Mouse (Mus musculus) limb, embryonic 14.5 days (tissue): Measurements from ENCODE around the gene Vmo1. TPM values are rescaled to one million over a fixed set of nuclear protein-coding genes. Genes with fewer than 3 reads are reported as not detected.

Experiments used
- ATAC-seq: fragments of 200-750 bp; cut with Nextera tagmentation; 2 replicates; pipeline ENCODE4 v1.8.0; 2017; ENCODE audit warnings: low read depth, moderate number of reproducible peaks, moderate TSS enrichment; ENCODE audit not compliant: low FRiP score
- DNase-seq: peaks from one replicate; pipeline ENCODE4 v3.0.0-alpha.2; 2015; ENCODE audit warnings: low spot score
- H3K27ac ChIP-seq: fragments of 300-500 bp; sonication (generic); replicated peaks from 2 replicates; pipeline ENCODE4 v1.5.1; 2014; ENCODE audit warnings: low read depth, mild to moderate bottlenecking, low read length, moderate library complexity, mixed read lengths
- H3K27me3 ChIP-seq: fragments of 300-500 bp; sonication (generic); 2 replicates; pipeline ENCODE4 v1.6.1; 2014; ENCODE audit warnings: low read length, mixed read lengths; ENCODE audit not compliant: control insufficient read depth, insufficient read depth
- H3K36me3 ChIP-seq: fragments of 300-500 bp; sonication (generic); 2 replicates; pipeline ENCODE4 v1.6.1; 2014; ENCODE audit warnings: mild to moderate bottlenecking, low read length, moderate library complexity, mixed read lengths; ENCODE audit not compliant: control insufficient read depth, insufficient read depth
- H3K4me1 ChIP-seq: fragments of 300-500 bp; sonication (generic); 2 replicates; pipeline ENCODE4 v1.6.1; 2014; ENCODE audit warnings: antibody characterized with exemption, low read length, mixed read lengths; ENCODE audit not compliant: control insufficient read depth, insufficient read depth
- H3K4me2 ChIP-seq: fragments of 300-500 bp; sonication (generic); replicated peaks from 2 replicates; pipeline ENCODE4 v1.6.1; 2014; ENCODE audit warnings: low read depth, mild to moderate bottlenecking, low read length, moderate library complexity; ENCODE audit not compliant: severe bottlenecking
- H3K4me3 ChIP-seq: fragments of 300-500 bp; sonication (generic); replicated peaks from 2 replicates; pipeline ENCODE4 v1.5.1; 2014; ENCODE audit warnings: low read length
- H3K9ac ChIP-seq: fragments of 300-500 bp; sonication (generic); 2 replicates; pipeline ENCODE4 v1.6.1; 2014; ENCODE audit warnings: mild to moderate bottlenecking, low read depth, low read length, moderate library complexity; ENCODE audit not compliant: severe bottlenecking
- H3K9me3 ChIP-seq: fragments of 300-500 bp; sonication (generic); 2 replicates; pipeline ENCODE4 v1.6.1; 2016; ENCODE audit warnings: low read length; ENCODE audit not compliant: control insufficient read depth
- POLR2A ChIP-seq: fragments of 200-500 bp; IDR thresholded peaks from 2 replicates; pipeline ENCODE4 v1.8.0; 2012; ENCODE audit warnings: inconsistent platforms, mild to moderate bottlenecking, moderate library complexity, borderline replicate concordance; ENCODE audit not compliant: insufficient read depth, insufficient read length; ENCODE audit errors: extremely low read depth
- WGBS: fragments of 180-500 bp; shearing (Covaris S2); extraction: QIAGEN DNeasy Blood & Tissue Kit; methylation state at CpG from one replicate; pipeline ENCODE4 v1.1.7; 2014; 5-methylcytosine and 5-hydroxymethylcytosine counted together
- polyA plus RNA-seq, 2 experiments: library from polyadenylated mRNA; depleted of rRNA in 1 of 2; stranded (reverse) in 1 of 2; unstranded in 1 of 2; fragments of >200 nt; fragmentation: Nextera tagmentation in 1 of 2; extraction: Ambion mirVana in 1 of 2; gene quantifications; 2 replicates each; pipeline versions ENCODE4 v1.2.1 to v1.2.3; 2012 to 2014

Vmo1 gene
- polyA plus RNA-seq, 2 experiments: 0.14 to 0.30 TPM

DNA sequence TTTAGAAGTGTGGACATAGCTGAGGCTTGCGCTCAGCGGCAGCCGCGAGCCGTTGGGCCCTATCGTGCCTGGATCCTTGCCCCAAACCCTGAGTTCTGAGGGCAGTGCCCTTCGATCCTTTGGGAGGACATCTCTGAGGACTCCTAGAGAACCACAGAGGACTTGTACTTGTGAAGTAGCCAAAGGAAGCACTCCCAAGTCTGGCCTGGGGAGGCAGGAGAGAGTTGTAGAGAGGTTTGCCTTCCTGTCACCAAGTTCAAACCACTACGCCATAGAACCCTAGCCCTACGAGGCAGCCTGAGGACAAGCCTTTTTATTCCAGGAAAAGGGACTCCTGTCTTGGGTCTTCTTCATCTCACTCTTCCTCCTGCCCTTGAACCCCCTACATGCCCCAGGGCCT is 43.1 kb upstream of the Vmo1 start:
- ATAC-seq: no peak
- Histone ChIP-seq H3K4me3 (no peak overlapping the region), H3K4me2 (no peak overlapping the region), H3K9ac (no peak overlapping the region), H3K9me3 (no peaks in the 10 kb centered on the region), H3K4me1 (no peaks in the 10 kb centered on the region), H3K27me3 (no peaks in the 10 kb centered on the region), H3K36me3 (no peaks in the 10 kb centered on the region), H3K27ac (no peak overlapping the region)
- TF ChIP-seq POLR2A: no peak
- no peak for DNase-seq
- 89% methylated on average over 9 of the region's 9 CpGs for WGBS

DNA sequence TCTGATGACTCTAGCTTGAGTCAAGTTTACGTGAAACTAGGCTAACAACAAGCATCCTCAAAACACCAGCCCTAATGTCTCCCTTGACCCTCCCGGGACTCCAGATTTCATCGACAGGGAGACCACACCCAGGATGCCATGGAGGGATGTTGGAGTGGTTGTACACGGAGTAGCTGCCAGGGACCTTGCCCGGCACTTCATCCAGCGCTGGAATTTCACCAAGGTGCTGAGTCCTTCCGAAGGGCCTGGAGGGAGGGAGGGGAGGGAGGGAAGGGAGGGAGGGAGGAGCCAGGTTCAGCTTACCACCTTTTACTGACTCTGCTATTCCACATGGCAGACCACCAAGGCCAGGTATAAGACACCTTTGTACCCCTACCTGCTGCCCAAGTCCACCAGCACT is 39.5 kb upstream of the Vmo1 start:
- Histone ChIP-seq H3K4me3 (no peak overlapping the region), H3K36me3 (no peaks in the 10 kb centered on the region), H3K9me3 (no peaks in the 10 kb centered on the region), H3K27ac (no peak overlapping the region), H3K27me3 (no peaks in the 10 kb centered on the region), H3K4me1 (no peaks in the 10 kb centered on the region), H3K9ac (no peak overlapping the region), H3K4me2 (no peak overlapping the region)
- ATAC-seq (no peak), DNase-seq (no peak)
- TF ChIP-seq POLR2A: no peak
- WGBS: 24% methylated on average over 7 of the region's 7 CpGs

- H3K27ac ChIP-seq: no peak overlapping the region
- H3K9me3 ChIP-seq: no peaks in the 10 kb centered on the region
- H3K4me3 ChIP-seq: no peak overlapping the region
- no peak overlapping the region for H3K4me2 ChIP-seq
- no peaks in the 10 kb centered on the region for H3K36me3 ChIP-seq
- no peak overlapping the region for H3K9ac ChIP-seq
- no peak for TF ChIP-seq POLR2A
- ATAC-seq (no peak), DNase-seq (no peak)
- 86% methylated on average over 8 of the region's 8 CpGs for WGBS
- no peaks in the 10 kb centered on the region for H3K27me3 ChIP-seq
- no peaks in the 10 kb centered on the region for H3K4me1 ChIP-seq
These were observed 37.1 kb upstream of the Vmo1 start for GRCm38 (mm10) chr11:70551526-70551925.

DNA sequence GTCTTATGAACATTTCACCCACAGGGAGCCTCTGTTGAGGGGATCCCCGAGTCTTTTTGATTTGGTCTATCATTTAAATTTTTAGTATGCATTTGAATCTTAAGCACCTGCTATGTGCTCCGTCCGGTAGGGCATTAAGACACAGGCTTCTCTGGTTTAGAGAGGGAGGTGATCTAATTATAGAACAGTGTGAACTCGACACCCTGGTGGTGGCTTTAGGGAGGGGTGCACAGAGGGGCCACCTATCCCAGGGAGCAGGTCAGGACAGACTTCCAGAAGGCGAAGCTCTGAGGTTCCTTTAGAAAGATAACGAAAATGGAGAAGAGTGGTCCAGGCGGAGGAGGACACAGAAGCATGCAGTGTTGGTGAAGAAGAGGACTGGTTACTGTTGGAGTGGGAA is 30.1 kb upstream of the Vmo1 start:
- no peak for TF ChIP-seq POLR2A
- Histone ChIP-seq H3K4me1 (no peaks in the 10 kb centered on the region), H3K9ac (no peak overlapping the region), H3K9me3 (no peaks in the 10 kb centered on the region), H3K4me3 (no peak overlapping the region), H3K4me2 (no peak overlapping the region), H3K27me3 (peaks cover 6% of the 10 kb centered on the region; the same call in 1 of the 2 replicates), H3K27ac (no peak overlapping the region), H3K36me3 (no peaks in the 10 kb centered on the region)
- DNase-seq (no peak), ATAC-seq (no peak)
- 60% methylated on average over 7 of the region's 7 CpGs for WGBS

DNA sequence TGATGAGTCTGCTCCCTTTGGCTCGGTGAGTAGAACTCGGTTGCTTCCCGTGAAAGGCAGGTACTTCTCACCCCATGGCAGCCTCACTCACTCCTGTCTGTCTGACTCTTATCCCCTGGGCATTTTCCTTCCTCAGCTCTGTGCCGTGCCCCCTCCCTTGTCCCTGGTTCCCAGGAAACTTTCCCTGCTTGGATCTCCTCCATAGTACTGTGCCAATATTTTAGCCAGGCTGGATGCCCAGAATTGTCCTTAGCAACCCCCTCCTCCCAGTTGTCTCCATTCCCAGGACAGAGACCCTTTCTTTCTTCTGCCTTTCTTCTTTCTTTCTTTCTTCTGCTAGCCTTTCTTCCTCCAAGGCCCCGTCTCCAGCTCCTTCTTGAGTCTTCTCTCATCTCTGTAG is 27.0 kb upstream of the Vmo1 start:
- Histone ChIP-seq H3K27me3 (peaks cover 6% of the 10 kb centered on the region; the same call in 1 of the 2 replicates), H3K4me2 (no peak overlapping the region), H3K9me3 (no peaks in the 10 kb centered on the region), H3K4me3 (no peak overlapping the region), H3K27ac (no peak overlapping the region), H3K36me3 (no peaks in the 10 kb centered on the region), H3K9ac (no peak overlapping the region), H3K4me1 (no peaks in the 10 kb centered on the region; the same call in 1 of the 2 replicates)
- no peak for TF ChIP-seq POLR2A
- 65% methylated on average over 5 of the region's 5 CpGs for WGBS
- DNase-seq: no peak
- no peak for ATAC-seq

GRCm38 (mm10) chr11:70540928-70541327 is 26.5 kb upstream of the Vmo1 start:
- ATAC-seq: no peak
- peaks cover 6% of the 10 kb centered on the region; the same call in 1 of the 2 replicates for H3K27me3 ChIP-seq

More at GRCm38 (mm10) chr11:70540928-70541327, 26.5 kb upstream of the Vmo1 start:
- DNase-seq: no peak
- H3K9ac ChIP-seq: 0 out of 2 replicates have a peak overlapping the region, but pooled peaks have one; percentile 76
- H3K9me3 ChIP-seq: no peaks in the 10 kb centered on the region
- H3K4me1 ChIP-seq: no peaks in the 10 kb centered on the region; the same call in 1 of the 2 replicates
- H3K4me2 ChIP-seq: peak overlapping the region; percentile 90
- H3K36me3 ChIP-seq: no peaks in the 10 kb centered on the region
- WGBS: 86% methylated on average over 7 of the region's 7 CpGs
- no peak overlapping the region for H3K27ac ChIP-seq
- peak overlapping the region; percentile 61 for H3K4me3 ChIP-seq
- TF ChIP-seq POLR2A: no peak
